Mouse (Mus musculus) c-Kit-positive CD71-negative TER-119-negative erythroid progenitor cells, embryonic 14.5 days (primary cell): ENCODE measurements at regions not wholly inside any gene's neighbourhood (a gene's known extent, or its start where the extent isn't known, plus 50 kb on each side); places are given as distances from the start of the nearest gene placed in this dataset.

Source experiments
- DNase-seq: peaks from one replicate; pipeline ENCODE4 v3.0.0-alpha.2; 2013; ENCODE audit warnings: low read depth

GRCm38 (mm10) chr4:82089657-82090056 is 615.9 kb downstream of the Nfib start:
- DNase-seq = no peak

- no peak for DNase-seq
These were observed 622.0 kb downstream of the Nfib start for GRCm38 (mm10) chr4:82083519-82083918.

- no peak for DNase-seq
These were observed 625.4 kb upstream of the Mpdz start for GRCm38 (mm10) chr4:82068050-82068449.

GRCm38 (mm10) chr4:82065641-82066358 is 623.2 kb upstream of the Mpdz start:
- DNase-seq = no peak

DNA sequence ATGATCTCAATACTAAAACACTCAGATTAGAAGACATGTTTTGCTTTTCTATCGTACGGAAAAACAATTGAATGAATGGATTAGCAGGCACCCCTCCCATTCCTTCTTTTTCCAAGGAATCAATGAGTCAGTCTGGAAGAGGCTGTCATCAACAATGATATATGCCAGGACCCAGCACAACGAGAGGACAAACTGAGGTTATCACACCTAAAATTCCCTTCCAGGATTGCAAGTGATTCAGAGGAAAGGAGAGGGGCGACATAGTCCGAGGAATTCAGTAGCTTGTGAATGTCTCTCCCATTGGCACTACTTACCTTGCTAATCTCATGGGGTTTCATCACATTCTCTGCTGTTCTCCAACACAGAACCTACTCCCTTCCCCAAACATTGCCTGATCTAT is 620.1 kb upstream of the Mpdz start:
- no peak for DNase-seq

GRCm38 (mm10) chr4:82056671-82057070 is 614.1 kb upstream of the Mpdz start:
- no peak for DNase-seq

DNA sequence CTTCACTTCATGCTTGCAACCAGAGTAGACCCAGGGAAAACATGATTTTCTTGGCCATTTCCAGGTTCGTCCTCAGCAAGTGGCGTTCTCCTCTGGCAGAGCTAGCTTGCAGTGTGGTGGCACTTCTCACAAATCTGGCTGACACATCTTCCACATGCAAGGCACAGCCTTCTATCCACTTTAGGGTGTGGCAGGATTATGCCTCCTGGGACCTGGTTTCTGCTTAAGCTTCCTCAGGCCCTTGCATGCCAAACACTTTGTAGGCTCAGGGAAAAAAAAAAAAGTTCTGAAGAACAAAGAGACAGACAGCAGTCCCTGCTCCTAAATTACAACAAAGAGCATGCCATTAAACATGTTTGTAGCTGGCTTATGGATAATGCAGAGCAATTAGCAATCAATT is 605.6 kb upstream of the Mpdz start:
- no peak for DNase-seq

- no peak for DNase-seq
These were observed 594.9 kb upstream of the Mpdz start for GRCm38 (mm10) chr4:82037473-82037872.

- no peak for DNase-seq
These were observed 592.6 kb upstream of the Mpdz start for GRCm38 (mm10) chr4:82035074-82035703.

- no peak for DNase-seq
These were observed 586.6 kb upstream of the Mpdz start for GRCm38 (mm10) chr4:82029237-82029636.

DNA sequence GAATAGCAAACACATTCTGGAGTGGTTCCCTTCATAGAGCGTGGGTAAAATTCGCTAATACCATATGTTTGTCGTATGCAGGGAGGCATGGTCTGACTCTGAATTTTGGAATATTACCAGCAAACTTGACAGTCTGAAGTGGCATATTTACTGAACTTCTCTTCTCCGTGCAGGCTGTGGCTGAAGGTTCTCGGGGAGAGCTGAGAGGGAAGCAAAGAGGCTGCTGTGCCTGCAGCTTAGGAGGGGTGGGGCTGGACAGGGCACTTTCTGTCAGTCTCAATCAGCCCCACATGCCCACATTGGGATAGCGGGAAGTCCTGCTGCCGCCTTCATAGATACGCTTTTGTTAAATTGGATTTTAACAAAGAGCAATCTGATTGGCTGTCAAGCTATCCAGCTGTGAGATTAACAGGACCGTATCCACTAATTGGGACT is 584.8 kb upstream of the Mpdz start:
- DNase-seq = no peak

DNA sequence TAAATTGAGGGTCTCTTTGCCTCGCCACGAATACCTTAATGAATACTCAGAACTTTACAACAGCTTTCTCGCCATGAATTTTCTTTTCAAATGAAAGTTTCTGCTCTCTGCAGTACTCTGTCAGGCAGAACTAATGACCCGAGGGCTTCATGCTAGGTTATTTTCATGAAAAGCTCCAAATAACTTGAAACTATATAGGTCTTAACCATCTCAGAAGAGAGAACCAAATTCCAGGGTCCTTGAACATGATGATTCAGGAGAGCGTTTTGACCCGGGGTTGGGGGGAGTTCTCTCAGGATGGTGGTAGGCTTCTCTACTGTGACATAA is 558.8 kb upstream of the Mpdz start:
- no peak for DNase-seq

GRCm38 (mm10) chr4:82000590-82001405 is 558.2 kb upstream of the Mpdz start:
- DNase-seq = no peak

DNA sequence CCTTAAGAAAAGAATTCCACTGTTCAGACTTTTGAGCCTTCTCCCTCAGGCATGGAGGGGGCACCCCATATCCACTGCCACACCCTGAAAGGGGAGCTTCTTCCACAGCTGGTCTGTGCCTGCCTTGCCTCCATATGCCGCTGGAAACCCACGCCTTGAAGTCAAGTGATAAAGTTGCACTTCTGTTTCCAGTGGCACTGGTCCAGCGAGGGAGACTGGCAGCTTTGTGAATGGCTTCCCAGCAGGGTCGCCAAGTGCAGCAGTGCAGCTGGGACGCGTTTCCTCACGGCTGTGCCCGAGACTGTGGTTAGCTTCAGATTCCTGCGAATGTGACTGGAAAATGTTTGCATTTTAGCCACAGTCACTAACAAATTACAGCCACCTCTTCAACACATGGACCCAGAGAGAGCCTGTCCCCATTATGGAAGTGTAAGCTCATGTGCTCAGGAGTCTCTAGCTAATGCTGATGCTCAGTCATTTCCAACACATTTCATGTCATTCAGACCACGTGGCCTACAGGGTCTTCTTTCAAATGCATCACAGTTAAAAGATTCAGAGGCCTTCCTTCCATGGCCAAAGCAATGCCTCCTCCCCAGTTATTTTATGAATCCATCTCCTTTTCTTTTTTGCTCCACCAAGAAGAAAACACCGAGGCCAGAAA is 557.2 kb upstream of the Mpdz start:
- DNase-seq = no peak

DNA sequence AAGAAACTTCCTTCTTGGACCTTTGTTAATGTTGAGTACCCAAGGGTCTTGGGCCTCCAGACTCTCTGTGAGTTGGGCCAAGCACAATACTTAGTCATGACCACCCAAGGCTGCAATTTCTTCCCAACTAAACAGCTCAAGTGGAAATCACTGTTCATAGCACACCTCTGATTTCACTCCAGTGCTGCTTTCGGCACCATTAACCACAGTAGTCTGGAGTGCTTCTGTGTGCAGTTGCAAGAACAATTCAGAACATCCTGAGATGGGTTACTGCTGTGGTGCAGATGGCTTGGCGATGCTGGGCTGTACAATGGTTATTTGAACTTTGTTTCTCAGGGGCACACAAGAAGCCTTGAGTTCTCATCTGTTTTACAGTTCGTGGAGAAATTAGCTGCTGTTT is 556.5 kb upstream of the Mpdz start:
- no peak for DNase-seq

GRCm38 (mm10) chr4:81996445-81996844 is 553.8 kb upstream of the Mpdz start:
- DNase-seq = no peak

- DNase-seq = no peak
These were observed 552.6 kb upstream of the Mpdz start for GRCm38 (mm10) chr4:81995243-81995642.

DNA sequence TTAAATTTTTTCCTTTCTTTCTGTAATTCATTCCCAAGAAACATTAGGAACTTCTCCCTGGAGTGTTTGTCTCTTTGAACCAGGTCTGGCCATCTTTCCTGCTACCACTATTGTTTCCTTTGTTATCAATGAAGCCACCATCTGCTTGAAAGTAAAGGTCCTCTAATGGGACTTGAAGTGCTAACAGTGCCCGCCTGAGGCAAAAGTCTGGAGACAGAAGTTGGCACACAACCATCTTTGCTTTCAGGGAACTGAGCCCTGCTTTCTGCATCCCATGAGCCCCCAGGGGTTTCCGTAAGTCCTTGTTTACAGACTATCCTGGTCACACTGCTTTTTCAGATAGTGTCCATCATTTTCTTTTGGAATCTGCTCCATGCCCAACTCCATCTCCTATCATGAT is 546.2 kb upstream of the Mpdz start:
- no peak for DNase-seq

DNA sequence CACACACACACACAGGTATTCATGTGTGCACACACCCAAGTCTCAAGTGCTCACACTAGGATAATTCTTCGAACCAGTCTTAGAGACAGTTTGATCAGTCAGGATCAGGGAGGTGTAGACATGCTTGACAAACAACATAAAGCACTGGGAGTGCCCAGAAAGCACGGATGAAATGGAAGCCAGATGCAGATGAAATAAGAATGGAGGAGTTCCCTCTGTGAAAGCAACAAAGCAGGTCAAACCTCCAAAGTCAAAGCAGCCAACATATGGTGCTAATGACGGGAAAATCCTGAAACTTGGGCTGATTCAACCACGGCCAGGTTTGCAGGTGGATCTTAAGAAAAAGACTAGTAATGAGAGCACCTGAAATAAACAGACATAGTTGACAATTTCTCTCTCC is 544.0 kb upstream of the Mpdz start:
- no peak for DNase-seq

DNA sequence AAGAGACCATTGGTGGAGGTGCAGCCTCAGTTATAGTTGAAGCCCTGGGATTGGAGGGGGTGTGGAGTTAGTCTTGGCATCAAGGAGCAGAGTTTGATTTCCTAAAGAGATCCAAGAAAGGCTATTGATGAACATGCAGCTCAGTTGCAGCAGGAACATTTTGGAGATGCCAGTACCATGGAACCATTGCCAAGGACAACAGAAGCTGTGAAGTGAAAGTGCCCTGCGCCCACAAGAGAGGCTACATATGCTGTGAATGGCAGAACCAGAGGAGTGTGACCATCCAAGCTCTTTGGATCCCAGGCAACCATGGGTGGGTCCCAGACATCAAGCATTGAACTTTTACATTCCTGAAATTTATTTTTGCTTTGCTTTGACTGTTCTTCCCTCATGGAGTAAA is 539.2 kb upstream of the Mpdz start:
- DNase-seq = no peak

- no peak for DNase-seq
These were observed 527.9 kb upstream of the Mpdz start for GRCm38 (mm10) chr4:81970472-81970871.

DNA sequence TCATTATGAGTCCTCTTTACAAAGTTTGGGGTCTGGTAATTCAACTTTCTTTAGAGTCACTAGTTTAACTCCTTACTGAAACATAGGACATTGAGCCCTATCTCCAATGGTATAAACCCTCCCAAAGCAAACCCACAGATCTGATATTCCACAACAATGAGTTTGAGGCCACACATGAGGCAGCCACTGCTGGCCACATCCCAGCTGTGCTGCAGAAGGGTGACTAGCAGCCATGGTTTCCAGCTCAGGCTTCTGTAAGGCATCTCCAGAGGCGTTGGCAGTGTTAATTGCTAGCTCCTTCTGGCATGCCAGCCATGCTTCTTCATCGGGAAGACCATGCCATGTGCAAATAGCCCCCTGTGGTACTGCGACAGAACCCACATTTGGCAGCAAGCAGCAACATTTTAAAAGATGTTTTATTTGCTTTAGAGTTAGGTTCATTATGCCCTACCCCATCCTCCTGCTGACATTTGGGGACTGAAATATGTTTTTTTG is 527.1 kb upstream of the Mpdz start:
- no peak for DNase-seq
